Mouse (Mus musculus): ENCODE data around the gene Taar3. TPM values are rescaled to one million over a fixed set of nuclear protein-coding genes. Genes with fewer than 3 reads are reported as not detected.

Taar3 gene
- not detected in 2 replicates for polyA plus RNA-seq (2012; rRNA removed)

GRCm38 (mm10) chr10:23949508-23950005 is at the start of gene Taar3:
Gene Taar3, plus strand, starts transcription at chr10:23949558.

GRCm38 (mm10) chr10:23920056-23920455 is 29.3 kb upstream of the Taar3 start, which contains the start of gene Taar1:
Gene Taar1, plus strand, starts transcription at chr10:23920356.

GRCm38 (mm10) chr10:23938312-23938711 is 11.0 kb upstream of the Taar3 start, which contains the start of gene Taar2:
Gene Taar2, plus strand, starts transcription at chr10:23938572.

GRCm38 (mm10) chr10:23960444-23960915 is 11.1 kb downstream of the Taar3 start, which contains the start of gene Taar4:
Gene Taar4, plus strand, starts transcription at chr10:23960494.

GRCm38 (mm10) chr10:23970656-23971165 is 21.4 kb downstream of the Taar3 start, which contains the start of gene Taar5:
Gene Taar5, plus strand, starts transcription at chr10:23970706.

GRCm38 (mm10) chr10:23985546-23985945 is 36.2 kb downstream of the Taar3 start, which contains the start of gene Taar6:
Gene Taar6, minus strand, starts transcription at chr10:23985646.

GRCm38 (mm10) chr10:23993381-23993780 is 44.0 kb downstream of the Taar3 start, which contains the start of gene Taar7a:
Gene Taar7a, minus strand, starts transcription at chr10:23993481.

GRCm38 (mm10) chr10:23999639-24000038 is 50.3 kb downstream of the Taar3 start, which contains the start of gene Taar7b:
Gene Taar7b, plus strand, starts transcription at chr10:23999939.

Other genes with a start within 250 kb of the Taar3 start
- gene Rps12, start 162.3 kb upstream of the Taar3 start, polyA plus RNA-seq (2012; rRNA removed) = 2,797 and 3,188 TPM in 2 replicates
- 24.3 and 25.2 TPM in 2 replicates for gene Slc18b1, start 152.6 kb upstream of the Taar3 start, polyA plus RNA-seq (2012; rRNA removed)
- 0.06 and 0.07 TPM in 2 replicates for gene Vnn3, start 98.1 kb upstream of the Taar3 start, polyA plus RNA-seq (2012; rRNA removed)
- gene Vnn1, start 54.9 kb upstream of the Taar3 start, polyA plus RNA-seq (2012; rRNA removed) = 0.44 and 0.58 TPM in 2 replicates
- not detected in 2 replicates for gene Taar1, start 29.2 kb upstream of the Taar3 start, polyA plus RNA-seq (2012; rRNA removed)
- gene Taar2, start 11.0 kb upstream of the Taar3 start, polyA plus RNA-seq (2012; rRNA removed) = not detected in 2 replicates
- gene Taar4, start 10.9 kb downstream of the Taar3 start, polyA plus RNA-seq (2012; rRNA removed) = not detected in 2 replicates
- gene Taar5, start 21.1 kb downstream of the Taar3 start, polyA plus RNA-seq (2012; rRNA removed) = 0.13 and 0.16 TPM in 2 replicates
- gene Taar6, start 36.1 kb downstream of the Taar3 start, polyA plus RNA-seq (2012; rRNA removed) = not detected in 2 replicates
- not detected in 2 replicates for gene Taar7a, start 43.9 kb downstream of the Taar3 start, polyA plus RNA-seq (2012; rRNA removed)
- gene Taar7b, start 50.4 kb downstream of the Taar3 start, polyA plus RNA-seq (2012; rRNA removed) = not detected in 2 replicates
- gene Taar7d, start 77.7 kb downstream of the Taar3 start, polyA plus RNA-seq (2012; rRNA removed) = not detected in 2 replicates
- gene Taar7e, start 88.1 kb downstream of the Taar3 start, polyA plus RNA-seq (2012; rRNA removed) = not detected in 2 replicates
- gene Taar7f, start 100.0 kb downstream of the Taar3 start, polyA plus RNA-seq (2012; rRNA removed) = not detected in 2 replicates
- not detected in 2 replicates for gene Taar8a, start 126.9 kb downstream of the Taar3 start, polyA plus RNA-seq (2012; rRNA removed)
- gene Taar8b, start 142.7 kb downstream of the Taar3 start, polyA plus RNA-seq (2012; rRNA removed) = not detected in 2 replicates
- not detected in 2 replicates for gene Taar8c, start 152.4 kb downstream of the Taar3 start, polyA plus RNA-seq (2012; rRNA removed)
- gene Taar9, start 160.0 kb downstream of the Taar3 start, polyA plus RNA-seq (2012; rRNA removed) = not detected in 2 replicates
- gene Stx7, start 199.7 kb downstream of the Taar3 start, polyA plus RNA-seq (2012; rRNA removed) = 256 and 279 TPM in 2 replicates